Mouse (Mus musculus): ENCODE measurements around the gene Nav2. TPM values are rescaled to one million over a fixed set of nuclear protein-coding genes. Genes with fewer than 3 reads are reported as not detected.

The Nav2 gene
- total and polyA plus RNA-seq, 3 experiments, result under 0.01 TPM; not detected in 2

DNA sequence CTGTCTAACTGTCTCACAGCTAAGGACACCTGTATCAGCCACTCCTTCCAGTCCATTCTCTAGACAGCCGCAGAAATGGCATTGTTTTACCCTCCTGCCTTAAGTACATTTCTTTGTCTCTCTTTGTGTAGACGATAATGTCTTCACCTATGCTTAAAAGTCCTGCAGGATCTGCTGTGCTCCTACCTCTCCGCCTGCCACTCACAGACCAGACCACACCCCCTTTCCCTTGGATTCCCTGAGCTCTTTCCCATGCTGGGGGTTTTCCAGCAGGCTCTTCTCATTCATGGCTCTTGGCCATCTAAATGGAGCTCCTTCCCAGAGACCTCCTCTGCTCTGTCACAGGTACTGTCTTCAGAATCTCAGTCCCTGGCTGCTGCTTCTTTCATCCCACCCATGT, 408.1 kb downstream of the Nav2 start:
- Histone ChIP-seq H3K9ac (ENCODE audit: insufficient read depth, low read depth) (no peak overlapping the region), H3K27me3 (replicated peaks) (peaks cover 37% of the 10 kb centered on the region), H3K79me2 (replicated peaks; ENCODE audit: control insufficient read depth, extremely low read depth, insufficient read depth, poor library complexity, severe bottlenecking) (no peaks in the 10 kb centered on the region), H3K4me2 (ENCODE audit: insufficient read depth, low read depth, poor library complexity, severe bottlenecking) (no peak overlapping the region), H3K4me1 (ENCODE audit: control insufficient read depth in 1 of 2, insufficient read depth in 2 of 2) (no peaks in the 10 kb centered on the region), H3K36me3 (replicated peaks in 1 of 2; ENCODE audit: control insufficient read depth in 1 of 2, insufficient read depth in 1 of 2, low read length in 1 of 2) (no peaks in the 10 kb centered on the region), H3K9me3 (replicated peaks; ENCODE audit: low read length) (peaks cover 5% of the 10 kb centered on the region), H3K27ac (ENCODE audit: insufficient read depth, low read depth) (no peak overlapping the region), H3K4me3 (replicated peaks in 1 of 3; ENCODE audit: low read depth in 2 of 3, low read length in 2 of 3, poor library complexity in 1 of 3) (no peak overlapping the region)
- dilution Hi-C loops (cut with MboI; ENCODE audit: extremely low pct_ligation_motif_present, extremely low pct_unique_long_range_greater_than_20kb, low sequenced_read_pairs), result no loop called here
- no peak for TF ChIP-seq SIN3A (IDR thresholded peaks at IDR 0.05; ENCODE audit: low read length)
- TF ChIP-seq HCFC1 (IDR thresholded peaks at IDR 0.05; ENCODE audit: low read depth, low read length), result no peak
- TF ChIP-seq MAZ (IDR thresholded peaks at IDR 0.05; ENCODE audit: low read depth, low read length), result no peak
- no peak for TF ChIP-seq ZNF384 (IDR thresholded peaks at IDR 0.05; ENCODE audit: low read depth, low read length)
- no peak for TF ChIP-seq KAT2A (IDR thresholded peaks at IDR 0.05; ENCODE audit: insufficient replicate concordance, low read length)
- TF ChIP-seq MEF2A (IDR thresholded peaks at IDR 0.05; ENCODE audit: borderline replicate concordance, low read depth, low read length), result no peak
- no peak for TF ChIP-seq CTCF (conservative IDR thresholded peaks at IDR 0.05 in 1 of 2, IDR thresholded peaks at IDR 0.05 in 1 of 2; ENCODE audit: low read depth in 2 of 2, low read length in 2 of 2)
- no peak for TF ChIP-seq BHLHE40 (IDR thresholded peaks at IDR 0.05; ENCODE audit: low read depth, low read length)
- TF ChIP-seq USF2 (conservative IDR thresholded peaks at IDR 0.05; ENCODE audit: low read depth, low read length), result no peak
- TF ChIP-seq ZKSCAN1 (IDR thresholded peaks at IDR 0.05; ENCODE audit: borderline replicate concordance, low read depth, low read length), result no peak
- in situ Hi-C loops (cut with MboI; ENCODE audit: low pct_ligation_motif_present, low pct_unique_long_range_greater_than_20kb, low sequenced_read_pairs), result no loop called here
- no peak for DNase-seq (ENCODE audit: extremely low read depth)

- Histone ChIP-seq H3K9me3 (replicated peaks; ENCODE audit: low read length) (no peaks in the 10 kb centered on the region), H3K79me2 (replicated peaks; ENCODE audit: control insufficient read depth, extremely low read depth, insufficient read depth, poor library complexity, severe bottlenecking) (no peaks in the 10 kb centered on the region), H3K36me3 (replicated peaks in 1 of 2; ENCODE audit: control insufficient read depth in 1 of 2, insufficient read depth in 1 of 2, low read length in 1 of 2) (no peaks in the 10 kb centered on the region), H3K4me3 (replicated peaks in 1 of 3; ENCODE audit: low read depth in 2 of 3, low read length in 2 of 3, poor library complexity in 1 of 3) (no peak overlapping the region), H3K27me3 (replicated peaks) (peaks cover 51% of the 10 kb centered on the region), H3K27ac (ENCODE audit: insufficient read depth, low read depth) (no peak overlapping the region), H3K9ac (ENCODE audit: insufficient read depth, low read depth) (no peak overlapping the region), H3K4me2 (ENCODE audit: insufficient read depth, low read depth, poor library complexity, severe bottlenecking) (no peak overlapping the region), H3K4me1 (ENCODE audit: control insufficient read depth in 1 of 2, insufficient read depth in 2 of 2) (no peaks in the 10 kb centered on the region)
- dilution Hi-C loops (cut with MboI; ENCODE audit: extremely low pct_ligation_motif_present, extremely low pct_unique_long_range_greater_than_20kb, low sequenced_read_pairs) (no loop called here), in situ Hi-C loops (cut with MboI; ENCODE audit: low pct_ligation_motif_present, low pct_unique_long_range_greater_than_20kb, low sequenced_read_pairs) (no loop called here)
- TF ChIP-seq NRF1 (IDR thresholded peaks at IDR 0.05; ENCODE audit: low read depth, low read length) (no peak), ZMIZ1 (IDR thresholded peaks at IDR 0.05; ENCODE audit: low read depth, low read length) (no peak), JUN (IDR thresholded peaks at IDR 0.05; ENCODE audit: insufficient read depth, low read depth, low read length) (no peak), CTCF (conservative IDR thresholded peaks at IDR 0.05 in 1 of 2, IDR thresholded peaks at IDR 0.05 in 1 of 2; ENCODE audit: low read depth in 2 of 2, low read length in 2 of 2) (no peak), BHLHE40 (IDR thresholded peaks at IDR 0.05; ENCODE audit: low read depth, low read length) (no peak), TBP (conservative IDR thresholded peaks at IDR 0.05; ENCODE audit: low read depth, low read length) (no peak), NELFE (IDR thresholded peaks at IDR 0.05; ENCODE audit: low read depth, low read length) (no peak), RAD21 (IDR thresholded peaks at IDR 0.05; ENCODE audit: low read depth, low read length) (no peak), POLR2A (IDR thresholded peaks at IDR 0.05; ENCODE audit: low read depth, low read length) (no peak)
- no peak for DNase-seq (ENCODE audit: extremely low read depth)
Measured at GRCm38 (mm10) chr7:49318183-49318897, 409.8 kb downstream of the Nav2 start.
